In the genomic region with DNA sequence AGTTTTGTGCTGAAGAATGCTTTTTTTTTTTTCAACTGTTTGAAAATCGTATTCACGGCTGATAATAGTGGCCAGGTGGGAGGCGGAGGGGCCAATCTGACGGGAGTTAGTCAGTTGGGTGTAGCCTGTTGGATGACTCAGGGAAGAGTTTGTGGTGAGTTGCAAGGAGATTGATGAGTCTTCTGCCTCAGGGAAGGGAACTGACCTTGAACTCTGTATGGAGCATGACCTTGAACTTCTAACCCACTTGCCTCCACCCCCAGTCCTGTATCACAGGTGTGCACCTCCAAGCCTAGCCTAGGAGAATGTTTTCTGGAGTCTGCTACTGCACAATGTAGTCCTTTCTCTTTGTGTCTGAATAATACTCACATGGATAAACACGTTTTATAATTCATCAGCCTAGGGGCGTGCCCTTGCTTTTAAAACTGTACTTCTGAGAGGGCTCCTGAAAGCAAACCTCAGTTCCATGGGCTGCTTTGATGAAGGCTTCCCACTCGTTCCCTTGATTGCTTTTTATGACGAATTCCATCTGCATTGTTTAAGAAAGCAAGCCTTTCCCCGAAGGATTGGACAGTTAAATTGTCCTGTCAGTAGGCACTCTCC, we compare ENCODE assay signal across 23 mouse cellular contexts. TPM values are rescaled to one million over a fixed set of nuclear protein-coding genes. Genes with fewer than 3 reads are reported as not detected.
"Had no signal": no experiment of that assay in that cellular context is flagged by ENCODE, and none has a peak within 500 bp of the region (broad histone marks: within the 10 kb centered on the region; RNA-seq: fewer than 3 reads in every experiment).

No protein-coding gene starts in this region.

- H3K4me1 ChIP-seq: heart, embryonic 13.5 days; heart, embryonic 15.5 days; kidney, embryonic 15.5 days; liver, embryonic 13.5 days had no signal

- H3K27me3 ChIP-seq: heart, embryonic 13.5 days; heart, embryonic 15.5 days; hindbrain, embryonic 13.5 days; hindbrain, embryonic 15.5 days; kidney, embryonic 15.5 days; limb, embryonic 12.5 days; liver, embryonic 13.5 days had no signal

- DNase-seq: gastrocnemius, postnatal 14 days; gastrocnemius, postnatal 36 days; heart, adult 11 months; heart, adult 2 months; heart, postnatal 14 days; heart, postnatal 36 days; kidney, adult 11 months; kidney, adult 2 months; kidney, adult 9 months; kidney, postnatal 14 days; kidney, postnatal 36 days; layer of hippocampus, adult 9-11 months; layer of hippocampus, postnatal 36 days; liver; liver, embryonic 13.5 days had no signal

- H3K9me3 ChIP-seq: heart, embryonic 13.5 days; heart, embryonic 15.5 days; hindbrain, embryonic 13.5 days; hindbrain, embryonic 15.5 days; kidney, embryonic 15.5 days; limb, embryonic 10.5 days; limb, embryonic 12.5 days had no signal

- H3K36me3 ChIP-seq: heart, embryonic 13.5 days; heart, embryonic 15.5 days; hindbrain, embryonic 13.5 days; hindbrain, embryonic 15.5 days; kidney, embryonic 15.5 days; limb, embryonic 10.5 days; limb, embryonic 12.5 days; liver, embryonic 13.5 days had no signal

- H3K4me3 ChIP-seq: heart, adult 2 months; heart, embryonic 13.5 days; heart, embryonic 15.5 days; hindbrain, embryonic 13.5 days; hindbrain, embryonic 15.5 days; kidney, embryonic 15.5 days; limb, embryonic 10.5 days; limb, embryonic 12.5 days; liver, embryonic 13.5 days had no signal

RNA-seq across cellular contexts. Expression of a gene that starts 56.6 kb away (rescaled TPM):
- polyA plus RNA-seq: heart, adult 2 months; heart, embryonic 13.5 days; heart, embryonic 15.5 days; heart, postnatal 0 days had no signal
